Mouse (Mus musculus): Measurements from ENCODE around the gene Palm. TPM values are rescaled to one million over a fixed set of nuclear protein-coding genes. Genes with fewer than 3 reads are reported as not detected.
A peak's percentile ranks its signal among the peaks of the same experiment; 100 is the strongest.

Gene Palm
- polyA plus RNA-seq, 2 experiments, result 55.8 to 76.2 TPM

GRCm38 (mm10) chr10:79793738-79794490, 542 bp downstream of the Palm start:
- peak; percentile 30 for DNase-seq (ENCODE audit: low spot score)
- WGBS, result 3% methylated on average over 22 of the region's 38 CpGs
- Histone ChIP-seq H3K27me3 (ENCODE audit: control insufficient read depth, insufficient read depth, low read length) (no peaks in the 10 kb centered on the region), H3K4me3 (replicated peaks; ENCODE audit: low read length) (peak overlapping the region; percentile 76), H3K9ac (ENCODE audit: low read depth, low read length, severe bottlenecking) (peak overlapping the region; percentile 85), H3K9me3 (ENCODE audit: control insufficient read depth, low read length) (no peaks in the 10 kb centered on the region), H3K36me3 (ENCODE audit: control insufficient read depth, insufficient read depth, low read length) (peaks cover 3% of the 10 kb centered on the region; the same call in 1 of the 2 replicates), H3K27ac (replicated peaks; ENCODE audit: low read depth, low read length) (peak overlapping the region; percentile 72), H3K4me1 (ENCODE audit: control insufficient read depth, insufficient read depth, low read length) (peaks cover 9% of the 10 kb centered on the region), H3K4me2 (replicated peaks; ENCODE audit: low read depth, low read length, severe bottlenecking) (peak overlapping the region; percentile 85)
- TF ChIP-seq POLR2A (IDR thresholded peaks at IDR 0.05; ENCODE audit: borderline replicate concordance, extremely low read depth, insufficient read depth, insufficient read length), result 0 out of 2 replicates have a peak, but pooled peaks have one; percentile 5
- peak; percentile 1 for ATAC-seq (ENCODE audit: low FRiP score, low read depth)

DNA sequence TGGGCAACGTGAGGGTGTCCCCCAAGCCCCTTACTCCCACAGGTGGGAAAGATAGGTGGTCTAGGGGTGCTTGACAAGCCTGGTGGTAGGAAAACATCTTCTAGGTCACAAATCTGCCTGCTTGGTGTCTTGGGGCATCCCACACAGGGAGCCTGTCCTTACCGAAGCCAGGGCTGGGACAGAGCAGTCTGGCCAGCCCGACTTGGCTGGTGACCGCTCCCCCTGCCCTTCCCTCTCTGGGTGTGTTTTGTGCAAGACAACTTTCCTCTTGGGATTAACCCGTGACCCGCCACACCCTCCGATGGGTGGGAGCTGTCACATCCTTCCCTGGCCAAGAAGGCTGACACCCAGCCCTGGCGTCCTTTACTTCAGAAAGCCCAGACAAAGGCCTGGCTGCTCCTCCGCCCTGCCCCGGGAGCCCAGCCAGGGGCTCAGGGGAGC, 1.1 kb downstream of the Palm start:
- no peak for TF ChIP-seq POLR2A (IDR thresholded peaks at IDR 0.05; ENCODE audit: borderline replicate concordance, extremely low read depth, insufficient read depth, insufficient read length)
- 11% methylated on average over 10 of the region's 10 CpGs for WGBS
- Histone ChIP-seq H3K9me3 (ENCODE audit: control insufficient read depth, low read length) (no peaks in the 10 kb centered on the region), H3K4me1 (ENCODE audit: control insufficient read depth, insufficient read depth, low read length) (peaks cover 9% of the 10 kb centered on the region), H3K9ac (ENCODE audit: low read depth, low read length, severe bottlenecking) (peak overlapping the region; percentile 85), H3K4me3 (replicated peaks; ENCODE audit: low read length) (peak overlapping the region; percentile 76), H3K27ac (replicated peaks; ENCODE audit: low read depth, low read length) (peak overlapping the region; percentile 6; the same call in 1 of the 2 replicates), H3K36me3 (ENCODE audit: control insufficient read depth, insufficient read depth, low read length) (peaks cover 3% of the 10 kb centered on the region; the same call in 1 of the 2 replicates), H3K4me2 (replicated peaks; ENCODE audit: low read depth, low read length, severe bottlenecking) (peak overlapping the region; percentile 85), H3K27me3 (ENCODE audit: control insufficient read depth, insufficient read depth, low read length) (no peaks in the 10 kb centered on the region)
- ATAC-seq (ENCODE audit: low FRiP score, low read depth) (0 out of 2 replicates have a peak, but pooled peaks have one; percentile 21), DNase-seq (ENCODE audit: low spot score) (no peak)

- Histone ChIP-seq H3K4me3 (replicated peaks; ENCODE audit: low read length) (no peak overlapping the region), H3K4me2 (replicated peaks; ENCODE audit: low read depth, low read length, severe bottlenecking) (no peak overlapping the region), H3K9ac (ENCODE audit: low read depth, low read length, severe bottlenecking) (no peak overlapping the region), H3K27ac (replicated peaks; ENCODE audit: low read depth, low read length) (no peak overlapping the region), H3K4me1 (ENCODE audit: control insufficient read depth, insufficient read depth, low read length) (peaks cover 9% of the 10 kb centered on the region), H3K9me3 (ENCODE audit: control insufficient read depth, low read length) (no peaks in the 10 kb centered on the region), H3K27me3 (ENCODE audit: control insufficient read depth, insufficient read depth, low read length) (no peaks in the 10 kb centered on the region), H3K36me3 (ENCODE audit: control insufficient read depth, insufficient read depth, low read length) (peaks cover 3% of the 10 kb centered on the region; the same call in 1 of the 2 replicates)
- 88% methylated on average over 3 of the region's 3 CpGs for whole genome bisulfite sequencing
- DNase-seq (ENCODE audit: low spot score) (no peak), ATAC-seq (ENCODE audit: low FRiP score, low read depth) (no peak)
- no peak for TF ChIP-seq POLR2A (IDR thresholded peaks at IDR 0.05; ENCODE audit: borderline replicate concordance, extremely low read depth, insufficient read depth, insufficient read length)
Measured at GRCm38 (mm10) chr10:79795905-79796304, 2.5 kb downstream of the Palm start.

DNA sequence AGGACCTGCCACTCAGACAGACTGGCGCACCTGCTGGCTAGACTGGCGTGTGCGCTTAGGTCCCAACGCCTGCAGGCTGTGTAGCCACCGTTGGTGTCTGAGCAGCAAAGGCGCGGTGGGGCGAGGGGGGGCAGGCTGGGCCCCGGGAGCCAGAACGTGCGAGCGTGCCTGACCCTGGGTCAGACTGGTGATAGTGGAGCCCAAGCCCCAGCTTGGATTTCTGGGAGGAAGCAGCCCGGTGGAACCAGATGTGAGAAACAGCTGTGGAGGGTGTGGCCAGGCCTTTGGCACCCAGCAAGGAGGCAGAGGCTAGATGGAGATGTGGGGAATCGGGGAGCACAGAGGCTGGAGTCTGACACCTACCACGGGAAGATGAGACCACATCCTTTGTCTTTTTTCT, 4.0 kb downstream of the Palm start:
- Histone ChIP-seq H3K27me3 (ENCODE audit: control insufficient read depth, insufficient read depth, low read length) (no peaks in the 10 kb centered on the region), H3K4me3 (replicated peaks; ENCODE audit: low read length) (no peak overlapping the region), H3K4me2 (replicated peaks; ENCODE audit: low read depth, low read length, severe bottlenecking) (no peak overlapping the region), H3K9ac (ENCODE audit: low read depth, low read length, severe bottlenecking) (no peak overlapping the region), H3K4me1 (ENCODE audit: control insufficient read depth, insufficient read depth, low read length) (peaks cover 14% of the 10 kb centered on the region), H3K36me3 (ENCODE audit: control insufficient read depth, insufficient read depth, low read length) (peaks cover 3% of the 10 kb centered on the region; the same call in 1 of the 2 replicates), H3K9me3 (ENCODE audit: control insufficient read depth, low read length) (no peaks in the 10 kb centered on the region), H3K27ac (replicated peaks; ENCODE audit: low read depth, low read length) (no peak overlapping the region)
- WGBS, result 23% methylated on average over 15 of the region's 15 CpGs
- no peak for ATAC-seq (ENCODE audit: low FRiP score, low read depth)
- no peak for TF ChIP-seq POLR2A (IDR thresholded peaks at IDR 0.05; ENCODE audit: borderline replicate concordance, extremely low read depth, insufficient read depth, insufficient read length)
- DNase-seq (ENCODE audit: low spot score), result no peak

- WGBS, result 92% methylated on average over 12 of the region's 12 CpGs
- ATAC-seq (ENCODE audit: low FRiP score, low read depth) (no peak), DNase-seq (ENCODE audit: low spot score) (no peak)
- TF ChIP-seq POLR2A (IDR thresholded peaks at IDR 0.05; ENCODE audit: borderline replicate concordance, extremely low read depth, insufficient read depth, insufficient read length), result no peak
- Histone ChIP-seq H3K36me3 (ENCODE audit: control insufficient read depth, insufficient read depth, low read length) (peaks cover 7% of the 10 kb centered on the region; the same call in 1 of the 2 replicates), H3K4me1 (ENCODE audit: control insufficient read depth, insufficient read depth, low read length) (peaks cover 21% of the 10 kb centered on the region), H3K4me3 (replicated peaks; ENCODE audit: low read length) (no peak overlapping the region), H3K27me3 (ENCODE audit: control insufficient read depth, insufficient read depth, low read length) (no peaks in the 10 kb centered on the region), H3K27ac (replicated peaks; ENCODE audit: low read depth, low read length) (no peak overlapping the region), H3K4me2 (replicated peaks; ENCODE audit: low read depth, low read length, severe bottlenecking) (no peak overlapping the region), H3K9me3 (ENCODE audit: control insufficient read depth, low read length) (no peaks in the 10 kb centered on the region), H3K9ac (ENCODE audit: low read depth, low read length, severe bottlenecking) (no peak overlapping the region)
Measured at GRCm38 (mm10) chr10:79798289-79798928, 5.0 kb downstream of the Palm start.

All from limb, embryonic 14.5 days (tissue).